Mouse (Mus musculus) cerebellum, postnatal 10 days (tissue): ENCODE data around the gene Robo4.
A peak's percentile ranks its signal among the peaks of the same experiment; 100 is the strongest.

Experiments used
- DNase-seq, 2 experiments: peaks; one replicate each; pipeline ENCODE4 v3.0.0; 2021; ENCODE audit warnings: mixed read lengths in 2 of 2

Robo4 gene

DNA sequence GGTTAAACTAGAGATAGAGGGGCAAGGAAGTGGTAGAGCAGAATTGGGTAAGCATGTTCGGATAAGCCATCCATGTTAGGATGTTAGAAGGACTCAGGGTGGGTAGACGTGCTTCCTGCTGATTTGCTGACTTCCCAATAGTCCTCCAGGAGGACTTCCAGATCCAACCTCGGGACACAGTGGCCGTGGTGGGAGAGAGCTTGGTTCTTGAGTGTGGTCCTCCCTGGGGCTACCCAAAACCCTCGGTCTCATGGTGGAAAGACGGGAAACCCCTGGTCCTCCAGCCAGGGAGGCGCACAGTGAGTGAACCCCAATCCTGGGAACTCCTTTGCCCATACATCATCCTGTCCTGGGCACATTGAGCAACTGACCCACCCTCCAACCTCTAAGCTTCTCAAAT, 1.3 kb downstream of the Robo4 start:
- no peak for DNase-seq

DNA sequence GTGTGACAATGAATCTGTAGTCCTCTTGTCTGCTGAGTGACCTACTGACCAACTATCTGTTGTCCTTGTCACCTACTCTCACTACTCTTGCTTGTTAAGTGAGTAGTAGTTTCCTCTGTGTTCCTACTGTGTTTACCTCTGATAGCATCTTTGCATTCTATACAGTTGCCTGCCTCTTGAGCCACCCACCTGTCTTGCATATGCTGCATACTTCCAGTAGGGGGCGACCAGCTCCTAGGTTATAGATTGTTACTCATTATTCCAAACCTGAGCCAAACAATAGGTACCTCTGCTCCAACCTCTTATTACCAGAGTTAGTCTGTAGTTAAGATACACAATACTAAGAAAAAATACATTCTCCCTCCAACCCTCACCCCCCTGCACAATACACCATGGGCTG, 4.7 kb downstream of the Robo4 start:
- peak; percentile 51 to 66 for DNase-seq

DNA sequence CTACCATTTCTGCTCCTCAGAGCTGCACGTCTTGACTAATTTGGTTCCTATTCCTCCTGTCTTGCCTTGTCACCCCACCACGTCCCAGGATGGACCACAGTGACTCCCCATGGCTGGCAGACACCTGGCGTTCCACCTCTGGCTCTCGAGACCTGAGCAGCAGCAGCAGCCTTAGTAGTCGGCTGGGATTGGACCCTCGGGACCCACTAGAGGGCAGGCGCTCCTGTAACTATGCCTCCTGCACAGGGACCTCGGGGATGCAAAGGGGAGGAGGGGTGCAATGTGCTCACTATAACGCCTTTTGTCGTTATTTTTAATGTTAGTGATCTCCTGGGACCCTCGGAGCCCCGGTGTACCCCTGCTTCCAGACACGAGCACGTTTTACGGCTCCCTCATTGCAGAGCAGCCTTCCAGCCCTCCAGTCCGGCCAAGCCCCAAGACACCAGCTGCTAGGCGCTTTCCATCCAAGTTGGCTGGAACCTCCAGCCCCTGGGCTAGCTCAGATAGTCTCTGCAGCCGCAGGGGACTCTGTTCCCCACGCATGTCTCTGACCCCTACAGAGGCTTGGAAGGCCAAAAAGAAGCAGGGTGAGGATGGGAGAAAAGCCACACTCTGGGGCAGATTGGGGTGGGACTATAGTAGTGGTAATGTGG, 6.3 kb downstream of the Robo4 start:
- DNase-seq: peak; percentile 43 to 58

DNA sequence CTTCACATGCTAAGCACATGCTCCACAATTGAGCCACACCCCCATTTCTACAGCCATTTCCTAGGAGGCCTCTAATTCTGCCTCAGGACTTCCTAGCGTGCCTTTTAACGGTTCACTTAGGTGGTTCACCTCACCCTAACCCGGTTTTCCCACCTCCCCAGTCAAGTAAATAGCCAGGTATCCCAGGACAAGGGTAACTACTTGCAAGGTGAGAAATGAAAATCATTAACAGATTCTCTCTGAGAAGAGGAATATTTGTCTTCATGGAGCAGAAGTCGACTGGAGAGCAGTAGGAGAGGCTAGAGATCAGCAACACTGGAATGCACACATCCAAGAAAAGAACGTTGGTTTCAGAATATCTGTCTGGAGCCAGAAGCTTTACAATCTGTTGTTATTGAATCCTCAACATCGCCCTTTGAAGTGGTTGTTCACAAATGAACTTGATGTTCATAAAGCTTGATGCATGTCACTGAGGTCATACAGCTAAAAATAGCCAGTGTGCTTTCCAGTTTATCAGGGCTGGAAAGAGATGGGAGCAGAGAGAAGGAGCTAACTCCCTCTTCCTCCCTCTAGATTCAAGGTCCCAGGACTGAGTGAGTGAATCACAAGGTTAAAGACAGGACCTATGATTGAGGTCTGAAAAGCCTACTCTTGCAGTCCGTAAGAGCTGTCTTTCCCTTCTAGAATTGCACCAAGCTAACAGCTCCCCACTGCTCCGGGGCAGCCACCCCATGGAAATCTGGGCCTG, 8.2 kb downstream of the Robo4 start:
- DNase-seq: no peak

DNA sequence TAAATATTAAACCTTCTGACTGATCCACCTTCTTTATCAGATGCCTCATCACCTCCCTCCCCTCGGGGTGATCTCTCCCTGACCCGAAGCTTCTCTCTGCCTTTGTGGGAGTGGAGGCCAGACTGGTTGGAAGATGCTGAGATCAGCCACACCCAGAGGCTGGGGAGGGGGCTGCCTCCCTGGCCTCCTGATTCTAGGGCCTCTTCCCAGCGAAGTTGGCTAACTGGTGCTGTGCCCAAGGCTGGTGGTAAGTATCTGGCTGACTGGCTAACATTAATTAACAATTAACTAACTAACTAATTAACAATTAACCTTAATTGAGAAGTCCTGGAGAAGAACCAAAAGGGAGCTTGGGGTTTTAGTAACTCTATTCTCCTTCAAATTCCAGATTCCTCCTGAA, 11.3 kb downstream of the Robo4 start:
- no peak for DNase-seq

DNA sequence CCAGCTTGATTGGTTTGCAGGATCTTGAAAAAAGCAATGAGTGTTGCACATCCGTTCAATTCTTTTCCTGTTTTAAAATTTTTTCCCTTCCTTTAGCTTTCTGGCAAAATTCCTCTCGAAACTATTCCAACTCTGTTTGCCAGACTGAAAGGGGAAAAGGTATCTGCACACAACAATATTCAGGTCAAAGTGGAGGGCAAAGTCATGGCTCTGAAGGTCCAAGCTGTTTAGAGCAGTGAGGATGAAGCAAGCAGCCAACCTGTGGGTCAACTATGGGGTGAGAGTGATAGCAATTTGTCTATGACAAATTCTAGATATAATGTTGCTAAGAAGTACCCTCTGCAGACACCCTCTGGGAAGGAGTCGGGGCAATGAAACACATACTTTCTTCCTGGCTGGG, 13.0 kb downstream of the Robo4 start:
- no peak for DNase-seq

DNA sequence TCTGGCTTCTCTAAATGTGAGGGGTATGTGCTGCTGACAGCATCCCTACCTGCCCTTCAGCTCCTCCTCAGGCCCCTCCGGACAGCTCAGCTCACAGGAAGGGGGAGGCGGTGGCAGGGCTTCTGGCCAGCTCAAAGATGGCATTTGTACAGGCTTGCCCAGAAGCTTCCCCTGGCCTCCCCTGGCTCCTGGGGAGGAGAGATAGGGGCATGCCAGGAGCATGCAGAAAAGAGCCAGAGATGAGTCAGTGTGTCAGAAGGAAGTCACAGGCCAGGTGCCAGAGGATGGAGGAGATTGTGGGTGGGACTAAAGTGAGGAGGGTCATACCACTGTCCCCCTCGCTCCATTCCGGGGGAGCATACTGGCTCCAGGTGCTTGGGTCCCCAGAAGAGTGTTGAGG, 17.1 kb downstream of the Robo4 start:
- DNase-seq: peak; percentile 56 to 67

DNA sequence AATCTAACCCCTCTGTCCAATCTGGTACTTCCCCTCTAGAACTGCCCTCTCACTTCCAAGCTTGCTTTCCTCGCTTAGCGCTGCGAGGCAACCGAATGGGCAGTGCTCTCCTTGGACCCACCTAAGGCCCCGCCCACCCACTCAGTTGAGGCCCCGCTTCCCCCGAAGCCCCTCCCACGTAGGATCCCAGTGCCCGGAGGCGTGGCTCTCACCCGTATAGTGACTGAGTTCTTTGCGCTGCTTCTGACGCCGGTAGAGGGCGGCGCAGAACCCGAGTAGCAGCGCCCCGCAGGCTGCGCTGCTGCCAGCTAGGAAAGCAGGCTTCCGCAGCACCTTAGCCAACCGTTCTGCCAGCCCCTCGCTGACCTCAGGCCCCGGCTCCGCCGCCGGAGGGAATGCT, 19.0 kb downstream of the Robo4 start:
- peak; percentile 83 to 88 for DNase-seq

DNA sequence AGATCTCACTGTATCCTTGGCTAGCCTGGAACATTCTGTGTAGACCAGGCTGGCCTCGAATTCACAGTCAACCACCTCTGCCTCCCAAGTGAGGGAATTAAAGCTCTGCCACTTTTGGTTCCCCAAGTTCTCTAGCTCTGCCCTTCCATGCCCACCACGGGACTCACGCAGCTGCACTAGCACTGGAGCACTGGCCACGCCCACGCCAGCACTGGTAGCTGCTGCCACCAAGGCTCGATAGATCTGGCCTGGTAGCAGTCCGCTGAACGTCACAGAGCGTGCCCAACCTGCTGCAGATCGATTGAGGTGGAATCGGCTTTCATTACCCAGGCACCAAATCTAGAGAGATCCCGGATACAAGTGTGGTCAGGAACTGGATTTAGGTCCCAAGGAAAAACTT, 19.5 kb downstream of the Robo4 start:
- peak in 1 of 2 experiments; percentile 39 for DNase-seq

DNA sequence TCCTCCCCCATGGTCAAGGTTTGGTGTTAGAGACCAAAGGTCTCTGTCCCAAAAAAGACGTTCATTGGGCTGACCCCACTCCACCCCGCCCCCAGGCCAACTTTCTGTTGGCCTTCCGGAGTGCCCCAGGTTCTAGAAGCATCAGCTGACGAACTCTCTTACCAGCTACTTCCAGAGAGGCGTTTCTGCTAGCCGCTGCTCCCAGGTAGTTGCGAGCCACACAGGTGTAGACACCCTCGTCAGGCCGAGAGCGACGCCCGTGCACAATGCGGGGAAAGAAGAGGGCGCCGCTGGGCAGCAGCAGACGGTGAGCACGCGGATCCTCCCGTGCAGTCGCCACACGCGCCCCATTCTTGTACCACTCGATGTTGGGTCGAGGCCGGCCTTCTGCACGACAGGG, 27.6 kb downstream of the Robo4 start:
- DNase-seq: no peak

DNA sequence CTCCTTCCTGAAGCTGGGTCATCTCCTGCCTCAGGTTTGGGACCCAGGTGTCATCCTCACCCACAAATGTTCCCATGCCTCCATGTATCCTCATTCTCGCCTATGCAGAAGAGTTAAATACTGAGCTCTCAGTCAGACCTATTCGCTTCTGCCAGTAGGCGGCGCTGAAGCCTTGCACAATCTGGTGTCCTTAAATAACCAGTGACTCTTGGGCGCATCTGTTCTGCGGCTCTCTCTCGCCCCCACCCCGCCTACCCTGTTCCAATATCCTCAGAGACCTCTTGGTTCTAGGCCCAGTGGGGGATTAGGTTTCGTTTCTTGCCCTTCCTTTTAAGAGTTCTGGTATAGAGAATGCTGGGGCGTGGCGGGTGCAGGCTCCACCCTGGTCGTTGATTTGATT, 28.9 kb downstream of the Robo4 start:
- peak; percentile 95 to 96 for DNase-seq

DNA sequence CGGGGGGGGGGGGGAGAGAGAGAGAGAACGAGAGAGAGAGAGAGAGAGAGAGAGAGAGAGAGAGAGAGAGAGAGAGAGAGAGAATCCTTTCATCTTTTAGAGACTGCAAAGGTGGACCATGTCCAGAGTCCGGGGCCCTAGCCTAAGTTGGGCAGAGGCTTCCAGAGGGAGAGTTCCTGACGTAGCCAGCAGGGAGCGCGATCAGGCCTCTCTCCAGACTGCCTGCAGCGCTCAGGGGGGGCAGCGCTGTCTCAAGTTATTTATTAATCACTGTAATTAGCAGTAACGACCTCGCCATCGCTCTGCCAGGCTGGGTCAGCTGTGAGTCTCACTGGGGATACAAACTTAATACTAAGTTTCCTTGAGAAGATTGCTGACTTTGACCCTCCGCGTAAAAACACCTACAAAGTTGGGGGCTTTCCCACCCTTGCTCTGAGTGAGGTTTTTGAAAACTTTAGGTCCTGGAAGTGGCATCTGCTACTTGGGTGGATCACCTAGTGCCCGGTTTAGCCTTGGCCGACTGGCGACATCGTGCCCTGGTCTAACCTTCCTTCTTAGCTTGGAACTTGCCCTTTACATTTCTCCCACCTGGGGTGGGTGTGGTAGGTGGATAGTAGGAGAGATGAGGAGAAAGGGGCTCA, 30.4 kb downstream of the Robo4 start:
- peak; percentile 55 to 58 for DNase-seq

DNA sequence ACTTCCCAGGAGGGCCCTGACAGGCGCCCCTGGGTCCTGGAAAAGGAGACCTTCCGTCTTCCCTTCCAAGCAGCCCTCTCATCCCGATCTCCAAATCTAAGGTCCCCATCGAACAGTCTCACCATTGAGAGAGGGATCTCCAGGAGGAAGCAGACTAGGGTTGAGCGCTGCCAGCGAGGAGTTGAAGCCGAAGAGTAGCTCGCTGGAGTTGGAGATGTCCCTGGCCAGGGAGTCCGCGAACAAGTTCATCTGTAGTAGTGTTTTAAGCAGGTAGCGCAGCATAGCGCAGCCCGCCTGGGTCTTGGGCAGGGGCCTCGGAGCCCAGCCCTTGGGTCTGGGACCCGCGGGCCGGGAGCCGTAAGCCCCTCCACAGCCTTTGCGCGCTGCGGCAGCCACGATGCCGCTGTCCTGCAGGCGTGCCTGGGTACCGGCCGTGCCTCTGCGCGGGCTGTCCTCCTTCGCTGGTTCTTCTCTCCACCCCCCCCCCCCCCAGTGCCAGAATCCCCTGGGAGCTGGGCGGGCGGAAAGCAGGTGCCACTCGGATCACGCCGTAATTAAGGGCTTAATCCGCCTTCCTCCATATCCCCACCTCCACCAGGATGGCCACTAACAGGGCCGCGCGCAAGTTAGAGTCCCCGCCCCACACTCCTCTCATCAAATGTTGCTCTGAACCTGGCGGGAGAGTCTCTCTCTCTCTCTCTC, 31.2 kb downstream of the Robo4 start, which contains the start of gene Robo3:
Gene Robo3, minus strand, starts transcription at position 527 of the 702 bp plus-strand sequence.
- DNase-seq: no peak

DNA sequence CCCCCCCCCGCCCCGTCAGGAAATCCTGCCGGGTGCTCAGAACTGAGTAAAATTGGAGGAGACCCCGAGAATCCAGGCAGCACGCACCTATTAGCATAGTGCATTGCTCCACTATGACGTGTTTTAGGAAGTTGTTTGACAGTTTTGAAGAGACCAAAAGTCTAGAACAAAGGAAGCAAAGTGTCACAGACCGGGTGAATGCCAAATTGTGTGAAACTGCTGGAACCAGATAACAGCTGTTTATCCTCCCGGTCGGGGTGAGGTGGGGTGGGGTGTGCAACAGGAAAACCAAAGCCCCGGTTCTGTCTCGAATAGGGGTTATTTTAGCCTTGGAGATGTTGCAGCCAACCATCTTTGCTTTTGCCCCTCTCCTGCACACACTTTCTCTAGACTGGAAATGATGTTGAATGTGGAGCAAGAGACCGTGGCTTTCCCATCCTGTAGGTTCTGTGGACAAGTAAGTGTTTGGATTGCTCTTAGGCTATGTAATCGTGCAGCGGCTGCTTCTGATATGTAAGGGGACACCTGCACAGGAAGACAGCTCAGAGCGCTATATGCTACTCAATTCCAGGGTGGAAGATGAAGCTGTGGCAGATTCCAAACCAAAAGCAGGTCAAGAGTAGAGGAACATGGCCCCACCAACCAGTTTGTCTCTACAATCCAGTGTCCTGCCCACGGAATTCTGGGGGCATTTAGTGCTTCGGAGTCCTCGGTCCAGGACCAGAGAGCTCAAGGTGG, 32.3 kb downstream of the Robo4 start:
- no peak for DNase-seq

DNA sequence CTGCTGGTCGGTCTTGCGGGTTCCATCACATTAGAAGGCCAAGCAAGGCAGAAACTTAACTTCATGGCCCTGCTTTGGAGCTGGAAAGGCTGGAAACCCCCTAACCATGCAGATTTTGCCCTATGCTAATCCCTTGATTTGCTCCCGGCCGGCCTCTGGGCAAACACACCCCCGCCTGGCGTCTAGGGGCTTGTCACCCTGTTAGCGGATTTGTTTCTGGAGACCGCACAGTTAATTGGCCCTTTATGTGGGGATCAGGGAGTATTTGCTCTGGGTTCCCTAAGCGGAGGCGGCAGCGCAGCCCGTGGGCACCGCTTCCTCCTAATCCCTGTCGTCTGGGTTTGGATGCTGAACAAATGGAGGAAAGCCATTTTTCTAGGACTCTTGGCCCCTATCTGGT, 33.2 kb downstream of the Robo4 start:
- DNase-seq: no peak

DNA sequence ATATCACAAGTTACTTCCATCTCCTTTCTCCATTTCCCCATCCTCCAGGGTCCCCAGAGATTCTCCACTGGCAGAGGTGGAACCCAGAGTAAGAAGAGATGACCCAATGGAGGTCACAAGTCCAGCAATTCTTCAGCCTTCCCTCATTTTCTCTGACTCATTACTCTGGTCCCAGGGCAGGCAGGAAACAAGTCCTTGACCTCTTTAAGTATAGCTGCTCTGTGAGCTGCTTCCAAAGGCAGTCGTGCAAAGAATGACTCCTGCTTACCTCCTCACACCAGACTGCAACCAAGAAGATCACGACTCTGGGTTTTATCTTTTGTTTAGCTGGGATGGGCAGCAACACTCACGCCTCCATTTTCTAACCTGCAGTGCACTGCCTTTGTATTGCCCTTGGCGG, 33.9 kb downstream of the Robo4 start:
- no peak for DNase-seq

DNA sequence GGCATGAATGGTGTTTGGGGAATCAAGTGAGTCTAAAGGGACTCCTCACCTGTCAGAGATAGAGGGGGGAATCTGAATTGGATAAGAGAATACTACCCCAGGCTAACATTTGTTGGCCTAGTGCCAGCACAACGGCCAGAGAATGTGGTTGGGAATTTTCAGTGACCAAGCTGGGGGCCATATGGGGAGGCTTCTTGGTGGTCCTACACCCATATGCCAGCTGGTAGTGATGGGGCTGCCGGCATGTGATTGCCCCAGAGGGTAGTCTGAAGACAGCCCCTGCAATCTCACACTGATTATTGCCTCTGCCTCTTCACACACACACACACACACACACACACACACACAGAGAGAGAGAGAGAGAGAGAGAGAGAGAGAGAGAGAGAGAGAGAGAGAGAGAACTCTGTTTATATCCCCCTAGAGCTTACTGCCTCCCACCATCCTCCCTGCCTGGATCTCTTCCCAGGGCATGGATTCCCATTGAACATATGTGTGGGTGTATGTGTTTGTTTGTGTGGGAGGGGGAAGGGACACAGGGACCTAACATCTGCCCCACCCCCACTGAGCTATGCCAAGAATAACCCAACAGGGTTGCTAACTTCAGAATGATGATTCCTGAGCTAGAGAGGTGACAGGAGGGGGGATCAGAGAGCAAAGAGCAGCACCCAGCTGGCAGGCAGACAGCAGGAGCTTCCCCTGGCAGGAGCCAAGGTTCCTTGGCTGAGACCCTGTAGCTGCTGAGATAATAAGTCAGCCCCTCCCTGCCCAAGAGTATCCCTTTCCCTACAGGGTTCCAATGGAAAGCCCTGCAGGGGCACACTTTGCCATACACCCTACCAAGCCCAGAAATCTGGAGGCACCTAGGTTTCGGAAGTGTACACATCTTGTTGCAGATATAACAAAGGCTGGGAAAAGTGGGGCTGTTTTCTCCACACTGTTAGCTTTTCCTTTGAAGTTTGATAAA, 36.4 kb downstream of the Robo4 start:
- DNase-seq: peak; percentile 51 to 63

DNA sequence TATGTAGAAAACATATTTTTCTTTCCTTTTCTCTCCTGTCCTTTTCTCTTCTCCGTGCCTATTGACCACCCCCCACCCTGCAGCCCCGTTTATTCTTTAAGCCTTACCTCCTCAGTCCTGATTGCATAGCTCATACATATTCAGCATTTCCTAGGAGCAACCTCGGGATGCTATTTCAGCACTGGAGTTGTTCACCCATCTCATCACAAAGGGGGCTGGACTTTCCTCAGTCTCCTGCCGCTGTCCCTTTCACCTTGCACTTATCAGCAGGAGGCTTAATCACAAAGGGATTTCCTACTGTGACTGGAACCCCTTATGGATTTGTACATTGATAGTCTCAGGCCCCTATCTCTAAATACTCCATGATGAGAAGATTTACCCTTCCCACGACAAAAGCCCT, 50.7 kb downstream of the Robo4 start:
- DNase-seq: no peak

DNA sequence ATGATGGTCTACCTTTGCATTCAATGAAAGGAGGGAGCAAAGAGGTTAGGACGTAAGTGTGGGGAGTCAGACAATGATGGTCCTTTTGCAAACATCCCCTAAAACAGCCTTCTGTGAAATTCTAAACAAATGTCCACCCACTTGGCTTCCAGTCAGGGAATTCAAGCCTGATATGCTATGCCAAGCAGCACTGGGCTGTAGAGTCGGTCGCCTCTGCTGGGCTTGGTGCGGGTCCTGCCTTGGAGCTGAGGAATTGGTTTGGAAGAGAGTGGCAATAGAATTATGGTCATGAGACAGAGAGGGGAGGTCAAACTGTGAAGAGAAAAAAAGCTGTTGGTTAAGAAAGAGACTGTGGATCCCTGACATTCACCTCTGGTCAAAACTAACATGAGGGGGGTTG, 51.6 kb downstream of the Robo4 start:
- no peak for DNase-seq

DNA sequence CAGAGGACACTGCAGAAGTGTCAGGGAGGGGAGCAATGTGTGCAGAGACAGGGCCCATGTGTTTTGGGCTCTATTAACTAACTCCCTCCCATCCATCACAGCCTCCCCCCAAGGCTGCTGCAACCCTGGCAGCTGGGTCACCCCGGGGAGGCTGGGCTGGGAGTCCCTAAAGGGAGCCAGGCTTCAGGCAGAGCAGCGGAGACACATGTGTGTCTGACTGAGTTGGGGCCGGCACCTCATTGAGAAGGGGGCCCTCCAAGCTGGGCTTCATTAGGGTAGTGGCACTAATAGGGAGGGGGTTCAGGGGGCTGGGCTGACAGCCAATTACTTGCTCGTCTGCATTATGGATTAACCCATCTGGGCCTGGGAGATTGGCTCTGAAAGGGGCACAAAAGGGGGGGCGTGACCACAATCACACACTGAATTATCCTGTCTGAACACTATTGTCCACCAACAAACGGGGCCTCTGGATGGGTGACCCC, 52.4 kb downstream of the Robo4 start:
- DNase-seq: peak in 1 of 2 experiments; percentile 34

DNA sequence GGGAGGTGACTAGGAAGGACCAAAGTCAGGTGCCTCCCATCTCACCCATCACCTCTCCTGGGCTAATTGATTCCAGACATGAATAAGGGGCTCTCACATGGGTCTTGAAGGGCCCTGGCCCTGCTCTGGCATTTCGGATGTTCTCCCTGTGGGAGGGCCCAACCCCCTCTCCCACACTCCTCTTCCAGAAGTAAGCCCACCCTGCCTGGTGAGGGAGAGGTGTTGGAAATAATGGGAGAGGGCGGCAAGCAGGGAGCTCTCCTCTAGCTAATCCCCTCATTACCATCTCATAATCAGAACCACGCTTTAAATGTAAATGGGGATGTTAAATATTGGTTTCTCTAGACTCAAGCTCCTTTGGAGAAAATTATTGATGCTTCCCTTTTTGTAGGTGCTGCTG, 53.3 kb downstream of the Robo4 start:
- DNase-seq: no peak
